Mouse (Mus musculus) kidney, adult 2 months (tissue): ENCODE data around the gene Crx. TPM values are rescaled to one million over a fixed set of nuclear protein-coding genes. Genes with fewer than 3 reads are reported as not detected.

Source experiments
- DNase-seq: peaks from one replicate; pipeline ENCODE4 v3.0.0; 2021
- H3K27ac ChIP-seq: fragments of 200-500 bp; 2 replicates; pipeline ENCODE4 v1.5.1; 2012; ENCODE audit warnings: low read depth, low read length, control low read depth, inconsistent platforms; ENCODE audit not compliant: insufficient read depth
- H3K27me3 ChIP-seq: fragments of 200-500 bp; replicated peaks from 2 replicates; pipeline ENCODE4 v1.6.1; 2012; ENCODE audit warnings: mild to moderate bottlenecking, moderate library complexity, low read length, inconsistent platforms; ENCODE audit not compliant: control insufficient read depth, insufficient read depth
- H3K36me3 ChIP-seq: fragments of 200-500 bp; 2 replicates; pipeline ENCODE4 v1.6.1; 2012; ENCODE audit warnings: mild to moderate bottlenecking, moderate library complexity, low read length, inconsistent platforms; ENCODE audit not compliant: control insufficient read depth, insufficient read depth
- H3K4me1 ChIP-seq: fragments of 200-500 bp; 2 replicates; pipeline ENCODE4 v1.6.1; 2011; ENCODE audit warnings: low read length; ENCODE audit not compliant: control insufficient read depth, insufficient read depth
- H3K4me3 ChIP-seq: fragments of 200-500 bp; 2 replicates; pipeline ENCODE4 v1.5.1; 2011; ENCODE audit warnings: mild to moderate bottlenecking, low read depth, low read length, control low read depth; ENCODE audit not compliant: insufficient read depth
- CTCF ChIP-seq: fragments of 200-500 bp; conservative IDR thresholded peaks from 2 replicates; pipeline ENCODE4 v1.5.1; 2011; ENCODE audit warnings: low read depth, mild to moderate bottlenecking, control low read depth, low read length, moderate library complexity, mixed read lengths; ENCODE audit not compliant: insufficient read depth, insufficient read length
- POLR2A ChIP-seq: fragments of 200-500 bp; IDR thresholded peaks from one replicate; pipeline ENCODE4 v1.6.1; 2011; ENCODE audit warnings: low read depth, low read length, control low read depth
- WGBS: fragments of 180-500 bp; shearing (Covaris S2); methylation state at CpG from one replicate; pipeline ENCODE4 v1.1.7; 2018; 5-methylcytosine and 5-hydroxymethylcytosine counted together
- polyA plus RNA-seq: library from polyadenylated mRNA; depleted of rRNA; stranded (reverse); fragments of >200 nt; gene quantifications from 2 replicates; pipeline ENCODE4 v1.2.3, GENCODE M21; 2012

Crx gene
- polyA plus RNA-seq, 1 experiment, result not detected

GRCm38 (mm10) chr7:15905861-15906260 is 26.1 kb upstream of the Crx start:
- WGBS, result 85% methylated on average over 7 of the region's 7 CpGs
- no peak for DNase-seq
- Histone ChIP-seq H3K4me3 (no peak overlapping the region), H3K4me1 (no peaks in the 10 kb centered on the region), H3K27me3 (no peaks in the 10 kb centered on the region), H3K27ac (no peak overlapping the region), H3K36me3 (no peaks in the 10 kb centered on the region)
- TF ChIP-seq POLR2A (no peak), CTCF (no peak)

- Histone ChIP-seq H3K27ac (no peak overlapping the region), H3K4me3 (no peak overlapping the region), H3K27me3 (no peaks in the 10 kb centered on the region), H3K36me3 (no peaks in the 10 kb centered on the region), H3K4me1 (no peaks in the 10 kb centered on the region)
- no peak for TF ChIP-seq POLR2A
- no peak for TF ChIP-seq CTCF
- WGBS, result 75% methylated on average over 9 of the region's 9 CpGs
- no peak for DNase-seq
Measured at GRCm38 (mm10) chr7:15901366-15902048, 21.7 kb upstream of the Crx start.

GRCm38 (mm10) chr7:15894251-15894650 is 14.5 kb upstream of the Crx start:
- H3K27ac ChIP-seq, result no peak overlapping the region
- no peak overlapping the region for H3K4me3 ChIP-seq
- no peak for TF ChIP-seq POLR2A
- H3K4me1 ChIP-seq, result no peaks in the 10 kb centered on the region
- no peaks in the 10 kb centered on the region for H3K27me3 ChIP-seq
- DNase-seq, result no peak
- WGBS, result 65% methylated on average over 1 of the region's 1 CpGs
- no peaks in the 10 kb centered on the region for H3K36me3 ChIP-seq

- no peak overlapping the region for H3K27ac ChIP-seq
- 90% methylated on average over 2 of the region's 2 CpGs for WGBS
- H3K4me3 ChIP-seq, result no peak overlapping the region
- TF ChIP-seq POLR2A, result no peak
- TF ChIP-seq CTCF, result no peak
- DNase-seq, result no peak
- H3K36me3 ChIP-seq, result no peaks in the 10 kb centered on the region
- no peaks in the 10 kb centered on the region for H3K4me1 ChIP-seq
- H3K27me3 ChIP-seq, result no peaks in the 10 kb centered on the region
Measured at GRCm38 (mm10) chr7:15884127-15884526, 4.4 kb upstream of the Crx start.

- TF ChIP-seq POLR2A (no peak), CTCF (no peak)
- DNase-seq, result no peak
- no peaks in the 10 kb centered on the region for H3K4me1 ChIP-seq
- H3K36me3 ChIP-seq, result no peaks in the 10 kb centered on the region
- H3K4me3 ChIP-seq, result no peak within 1 kb of the TSS
- no peaks in the 10 kb centered on the region for H3K27me3 ChIP-seq
- 86% methylated on average over 2 of the region's 2 CpGs for WGBS
- H3K27ac ChIP-seq, result no peak within 1 kb of the TSS
Measured at GRCm38 (mm10) chr7:15882317-15882716, 2.5 kb upstream of the Crx start, which contains the start of gene Crxos. Gene Crxos, plus strand, starts transcription at chr7:15882617.

- no peak for TF ChIP-seq CTCF
- TF ChIP-seq POLR2A, result no peak
- Histone ChIP-seq H3K27ac (no peak overlapping the region), H3K4me3 (no peak overlapping the region), H3K36me3 (no peaks in the 10 kb centered on the region), H3K27me3 (no peaks in the 10 kb centered on the region), H3K4me1 (no peaks in the 10 kb centered on the region)
- 81% methylated on average over 3 of the region's 3 CpGs for WGBS
- DNase-seq, result no peak
Measured at GRCm38 (mm10) chr7:15881831-15882230, 2.1 kb upstream of the Crx start.

GRCm38 (mm10) chr7:15881388-15881787 is 1.6 kb upstream of the Crx start:
- Histone ChIP-seq H3K27ac (no peak overlapping the region), H3K36me3 (no peaks in the 10 kb centered on the region), H3K4me1 (no peaks in the 10 kb centered on the region), H3K4me3 (no peak overlapping the region), H3K27me3 (no peaks in the 10 kb centered on the region)
- 11% methylated on average over 7 of the region's 7 CpGs for WGBS
- TF ChIP-seq CTCF (no peak), POLR2A (no peak)
- DNase-seq, result no peak
